Mouse (Mus musculus) layer of hippocampus, postnatal 14 days (tissue): ENCODE data around the gene Rdh7. TPM values are rescaled to one million over a fixed set of nuclear protein-coding genes. Genes with fewer than 3 reads are reported as not detected.
"Not testable (repeated sequence)": the region's sequence is repeated elsewhere in the genome, so short reads cannot be mapped to it uniquely, and the experiment has no call there.

Experiments
- DNase-seq, 2 experiments: peaks; one replicate each; pipeline ENCODE4 v3.0.0; 2021 to 2022; ENCODE audit warnings: low spot score in 2 of 2, mixed read lengths in 1 of 2
- total RNA-seq, 2 experiments: library from RNA; stranded (reverse); gene quantifications; 2 replicates each; pipeline ENCODE4 v1.2.3; 2021

Rdh7 gene
- total RNA-seq, 2 experiments from 2014 or later, result not detected

GRCm38 (mm10) chr10:127896705-127897104 lies 8.1 kb upstream of the Rdh7 start:
- DNase-seq, result no peak

- not testable (repeated sequence) for DNase-seq
Measured at GRCm38 (mm10) chr10:127893163-127894022, 4.8 kb upstream of the Rdh7 start.

GRCm38 (mm10) chr10:127891481-127891880 lies 2.9 kb upstream of the Rdh7 start:
- no peak for DNase-seq

GRCm38 (mm10) chr10:127886971-127887370 lies 1.6 kb downstream of the Rdh7 start:
- DNase-seq, result no peak

- DNase-seq, result no peak
Measured at GRCm38 (mm10) chr10:127886551-127886950, 2.1 kb downstream of the Rdh7 start.

GRCm38 (mm10) chr10:127881041-127881440 lies 7.6 kb downstream of the Rdh7 start:
- no peak for DNase-seq

- no peak for DNase-seq
Measured at GRCm38 (mm10) chr10:127879155-127879688, 9.4 kb downstream of the Rdh7 start.

GRCm38 (mm10) chr10:127878262-127879057 lies 10.2 kb downstream of the Rdh7 start:
- no peak for DNase-seq

- DNase-seq, result no peak
Measured at GRCm38 (mm10) chr10:127877681-127878080, 10.9 kb downstream of the Rdh7 start.

- no peak for DNase-seq
Measured at GRCm38 (mm10) chr10:127872484-127872883, 16.1 kb downstream of the Rdh7 start.

GRCm38 (mm10) chr10:127866232-127866631 lies 22.4 kb downstream of the Rdh7 start, which contains the start of gene Rdh16f2:
Gene Rdh16f2, plus strand, starts transcription at chr10:127866474.
- no peak for DNase-seq

GRCm38 (mm10) chr10:127864931-127865330 lies 23.7 kb downstream of the Rdh7 start:
- no peak for DNase-seq

GRCm38 (mm10) chr10:127856376-127856775 lies 32.2 kb downstream of the Rdh7 start:
- peak in 1 of 2 experiments; percentile 20 for DNase-seq

- no peak for DNase-seq
Measured at GRCm38 (mm10) chr10:127849628-127850027, 39.0 kb downstream of the Rdh7 start, which contains the start of gene Rdh19. Gene Rdh19, plus strand, starts transcription at chr10:127849928.

GRCm38 (mm10) chr10:127848089-127848488 lies 40.5 kb downstream of the Rdh7 start:
- DNase-seq, result no peak

- not testable (repeated sequence) for DNase-seq
Measured at GRCm38 (mm10) chr10:127845945-127846344, 42.7 kb downstream of the Rdh7 start.

- no peak for DNase-seq
Measured at GRCm38 (mm10) chr10:127840776-127841175, 47.8 kb downstream of the Rdh7 start.

GRCm38 (mm10) chr10:127838539-127838938 lies 50.1 kb downstream of the Rdh7 start:
- no peak for DNase-seq

- not testable (repeated sequence) for DNase-seq
Measured at GRCm38 (mm10) chr10:127837793-127838192, 50.8 kb downstream of the Rdh7 start.

- no peak for DNase-seq
Measured at GRCm38 (mm10) chr10:127835292-127835691, 53.3 kb downstream of the Rdh7 start.

GRCm38 (mm10) chr10:127834186-127834585 lies 54.4 kb downstream of the Rdh7 start:
- not testable (repeated sequence) for DNase-seq
